Mouse (Mus musculus) liver, embryonic 12.5 days (tissue): ENCODE measurements around the gene Cers5. TPM values are rescaled to one million over a fixed set of nuclear protein-coding genes. Genes with fewer than 3 reads are reported as not detected.
"Not testable (repeated sequence)": the region's sequence is repeated elsewhere in the genome, so short reads cannot be mapped to it uniquely, and the experiment has no call there.

Experiments used
- ATAC-seq: fragments of 200-750 bp; cut with Nextera tagmentation; 2 replicates; pipeline ENCODE4 v1.8.0; 2017; ENCODE audit warnings: moderate number of reproducible peaks, mild to moderate bottlenecking, moderate library complexity
- H3K27ac ChIP-seq: fragments of 300-500 bp; sonication (generic); 2 replicates; pipeline ENCODE4 v1.5.1; 2016; ENCODE audit warnings: mild to moderate bottlenecking
- H3K27me3 ChIP-seq: fragments of 300-500 bp; sonication (generic); replicated peaks from 2 replicates; pipeline ENCODE4 v1.6.1; 2016; ENCODE audit warnings: mild to moderate bottlenecking, moderate library complexity
- H3K36me3 ChIP-seq: fragments of 300-500 bp; sonication (generic); 2 replicates; pipeline ENCODE4 v1.6.1; 2016; ENCODE audit warnings: mild to moderate bottlenecking, moderate library complexity
- H3K4me1 ChIP-seq: fragments of 300-500 bp; sonication (generic); 2 replicates; pipeline ENCODE4 v1.6.1; 2016
- H3K4me2 ChIP-seq: fragments of 300-500 bp; sonication (generic); 2 replicates; pipeline ENCODE4 v1.6.1; 2016; ENCODE audit warnings: mild to moderate bottlenecking, moderate library complexity
- H3K4me3 ChIP-seq: fragments of 300-500 bp; sonication (generic); 2 replicates; pipeline ENCODE4 v1.5.1; 2016; ENCODE audit warnings: mild to moderate bottlenecking, moderate library complexity
- H3K9ac ChIP-seq: fragments of 300-500 bp; sonication (generic); 2 replicates; pipeline ENCODE4 v1.6.1; 2016; ENCODE audit warnings: mild to moderate bottlenecking, moderate library complexity
- H3K9me3 ChIP-seq: fragments of 300-500 bp; sonication (generic); replicated peaks from 2 replicates; pipeline ENCODE4 v1.6.1; 2016; ENCODE audit warnings: mild to moderate bottlenecking, moderate library complexity
- WGBS: fragments of 180-500 bp; shearing (Covaris S2); methylation state at CpG from one replicate; pipeline ENCODE4 v1.1.7; 2016; ENCODE audit not compliant: insufficient replicate concordance; 5-methylcytosine and 5-hydroxymethylcytosine counted together
- polyA plus RNA-seq: library from polyadenylated mRNA; unstranded; fragments of >200 nt; fragmentation: Nextera tagmentation; extraction: Ambion mirVana; gene quantifications from 2 replicates; pipeline ENCODE4 v1.2.1, GENCODE M21; 2016

The Cers5 gene
- polyA plus RNA-seq, 1 experiment from 2014 or later, result 19.1 TPM

- no peak overlapping the region for H3K27ac ChIP-seq
These were observed 41.0 kb downstream of the Cers5 start for GRCm38 (mm10) chr15:99731678-99732077.

GRCm38 (mm10) chr15:99731167-99731566 lies 41.5 kb downstream of the Cers5 start:
- peaks cover 9% of the 10 kb centered on the region for H3K4me1 ChIP-seq
- WGBS, result 89% methylated on average over 2 of the region's 2 CpGs
- H3K4me2 ChIP-seq, result no peak overlapping the region
- no peak for ATAC-seq
- H3K9ac ChIP-seq, result no peak overlapping the region
- peaks cover 48% of the 10 kb centered on the region for H3K36me3 ChIP-seq
- H3K9me3 ChIP-seq, result 0 out of 2 replicates have a peak, but pooled peaks cover 5% of the 10 kb centered on the region
- H3K27me3 ChIP-seq, result no peaks in the 10 kb centered on the region
- H3K27ac ChIP-seq, result no peak overlapping the region
- H3K4me3 ChIP-seq, result no peak overlapping the region

More at GRCm38 (mm10) chr15:99731678-99732077, 41.0 kb downstream of the Cers5 start:
- Histone ChIP-seq H3K4me3 (no peak overlapping the region), H3K27me3 (no peaks in the 10 kb centered on the region), H3K9ac (no peak overlapping the region), H3K4me2 (no peak overlapping the region), H3K4me1 (peaks cover 4% of the 10 kb centered on the region), H3K36me3 (peaks cover 53% of the 10 kb centered on the region), H3K9me3 (0 out of 2 replicates have a peak, but pooled peaks cover 5% of the 10 kb centered on the region)
- ATAC-seq, result no peak
- WGBS, result 76% methylated on average over 3 of the region's 3 CpGs

GRCm38 (mm10) chr15:99729056-99729783 lies 43.5 kb downstream of the Cers5 start:
- WGBS, result 93% methylated on average over 3 of the region's 4 CpGs
- no peaks in the 10 kb centered on the region for H3K27me3 ChIP-seq
- peaks cover 32% of the 10 kb centered on the region for H3K36me3 ChIP-seq
- no peak for ATAC-seq
- H3K4me3 ChIP-seq, result no peak overlapping the region
- H3K4me2 ChIP-seq, result no peak overlapping the region
- no peak overlapping the region for H3K9ac ChIP-seq
- H3K9me3 ChIP-seq, result 0 out of 2 replicates have a peak, but pooled peaks cover 5% of the 10 kb centered on the region
- peaks cover 22% of the 10 kb centered on the region for H3K4me1 ChIP-seq
- H3K27ac ChIP-seq, result no peak overlapping the region

DNA sequence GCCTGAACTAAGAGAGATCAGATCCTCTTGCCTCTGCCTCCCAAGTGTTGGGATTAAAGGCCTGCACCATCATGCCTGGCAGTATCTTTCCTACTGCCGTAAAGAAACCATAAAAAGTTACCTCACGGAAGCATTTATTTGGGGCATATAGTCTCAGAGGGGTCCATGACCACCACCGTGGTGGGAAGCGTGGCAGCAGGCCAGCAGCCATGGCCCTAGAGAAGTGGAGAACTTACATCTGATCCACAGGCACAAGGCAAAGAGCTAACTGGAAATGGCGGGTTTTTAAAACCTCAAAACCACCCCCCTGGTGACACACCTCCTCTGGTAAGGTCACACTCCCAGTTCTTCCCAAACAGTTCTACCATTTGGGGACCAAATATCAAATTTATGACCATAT lies 44.5 kb downstream of the Cers5 start:
- Histone ChIP-seq H3K4me1 (peaks cover 32% of the 10 kb centered on the region), H3K4me3 (no peak overlapping the region), H3K36me3 (peaks cover 27% of the 10 kb centered on the region), H3K27me3 (0 out of 2 replicates have a peak, but pooled peaks cover 3% of the 10 kb centered on the region), H3K4me2 (no peak overlapping the region), H3K9ac (no peak overlapping the region), H3K9me3 (0 out of 2 replicates have a peak, but pooled peaks cover 5% of the 10 kb centered on the region), H3K27ac (no peak overlapping the region)
- WGBS, result 89% methylated on average over 5 of the region's 5 CpGs
- ATAC-seq, result no peak

DNA sequence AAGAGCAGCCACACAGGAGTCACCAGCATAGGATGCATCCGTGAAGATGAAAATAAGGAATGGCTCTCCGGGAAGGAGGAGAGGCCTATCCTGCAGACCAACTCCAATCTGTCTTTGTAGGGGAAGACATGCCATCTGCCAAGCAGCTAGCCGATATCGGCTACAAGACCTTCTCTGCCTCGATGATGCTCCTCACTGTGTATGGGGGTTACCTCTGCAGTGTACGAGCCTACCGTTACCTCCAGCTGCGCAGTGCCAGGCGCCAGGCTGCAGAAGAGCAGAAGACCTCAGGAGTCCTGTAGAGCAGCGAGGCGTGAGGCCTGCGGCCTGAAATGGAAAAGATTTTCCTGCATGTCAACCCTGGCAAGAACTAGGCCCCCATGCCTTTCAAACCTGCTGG lies 45.2 kb downstream of the Cers5 start:
- H3K36me3 ChIP-seq, result peaks cover 22% of the 10 kb centered on the region
- no peak overlapping the region for H3K4me2 ChIP-seq
- WGBS, result 89% methylated on average over 12 of the region's 12 CpGs
- 0 out of 2 replicates have a peak, but pooled peaks cover 3% of the 10 kb centered on the region for H3K27me3 ChIP-seq
- H3K4me1 ChIP-seq, result peaks cover 39% of the 10 kb centered on the region
- H3K4me3 ChIP-seq, result no peak overlapping the region
- H3K27ac ChIP-seq, result no peak overlapping the region
- no peak overlapping the region for H3K9ac ChIP-seq
- no peak for ATAC-seq
- 0 out of 2 replicates have a peak, but pooled peaks cover 5% of the 10 kb centered on the region for H3K9me3 ChIP-seq

DNA sequence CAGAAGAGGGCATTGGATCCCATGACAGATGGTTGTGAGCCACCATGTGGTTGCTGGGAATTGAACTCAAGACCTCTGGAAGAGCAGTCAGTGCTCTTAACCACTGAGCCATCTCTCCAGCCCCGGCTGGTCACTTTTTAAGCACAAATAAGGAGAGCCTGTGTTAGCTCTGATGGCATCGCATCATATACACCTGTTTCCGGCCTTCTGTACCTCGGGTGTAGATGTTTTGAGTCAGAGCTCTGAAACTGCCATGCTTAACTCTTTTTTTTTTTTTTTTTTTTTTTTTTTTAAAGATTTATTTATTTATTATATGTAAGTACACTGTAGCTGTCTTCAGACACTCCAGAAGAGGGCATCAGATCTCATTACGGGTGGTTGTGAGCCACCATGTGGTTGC lies 45.6 kb downstream of the Cers5 start:
- H3K9me3 ChIP-seq, H3K27ac ChIP-seq, H3K4me3 ChIP-seq, H3K9ac ChIP-seq, H3K27me3 ChIP-seq, ATAC-seq: not testable (repeated sequence)
- 83% methylated on average over 4 of the region's 5 CpGs for WGBS
- peaks cover 42% of the 10 kb centered on the region for H3K4me1 ChIP-seq
- H3K4me2 ChIP-seq, result peak overlapping the region; percentile 89
- H3K36me3 ChIP-seq, result peaks cover 22% of the 10 kb centered on the region

GRCm38 (mm10) chr15:99726549-99726948 lies 46.1 kb downstream of the Cers5 start:
- H3K9ac ChIP-seq, result peak overlapping the region; percentile 94
- no peak overlapping the region for H3K27ac ChIP-seq
- peak overlapping the region; percentile 89 for H3K4me2 ChIP-seq
- H3K27me3 ChIP-seq, result 0 out of 2 replicates have a peak, but pooled peaks cover 3% of the 10 kb centered on the region
- ATAC-seq, result no peak
- H3K36me3 ChIP-seq, result peaks cover 22% of the 10 kb centered on the region
- peaks cover 42% of the 10 kb centered on the region for H3K4me1 ChIP-seq
- H3K4me3 ChIP-seq, result peak overlapping the region; percentile 95
- H3K9me3 ChIP-seq, result 0 out of 2 replicates have a peak, but pooled peaks cover 5% of the 10 kb centered on the region
- WGBS, result 66% methylated on average over 2 of the region's 2 CpGs

DNA sequence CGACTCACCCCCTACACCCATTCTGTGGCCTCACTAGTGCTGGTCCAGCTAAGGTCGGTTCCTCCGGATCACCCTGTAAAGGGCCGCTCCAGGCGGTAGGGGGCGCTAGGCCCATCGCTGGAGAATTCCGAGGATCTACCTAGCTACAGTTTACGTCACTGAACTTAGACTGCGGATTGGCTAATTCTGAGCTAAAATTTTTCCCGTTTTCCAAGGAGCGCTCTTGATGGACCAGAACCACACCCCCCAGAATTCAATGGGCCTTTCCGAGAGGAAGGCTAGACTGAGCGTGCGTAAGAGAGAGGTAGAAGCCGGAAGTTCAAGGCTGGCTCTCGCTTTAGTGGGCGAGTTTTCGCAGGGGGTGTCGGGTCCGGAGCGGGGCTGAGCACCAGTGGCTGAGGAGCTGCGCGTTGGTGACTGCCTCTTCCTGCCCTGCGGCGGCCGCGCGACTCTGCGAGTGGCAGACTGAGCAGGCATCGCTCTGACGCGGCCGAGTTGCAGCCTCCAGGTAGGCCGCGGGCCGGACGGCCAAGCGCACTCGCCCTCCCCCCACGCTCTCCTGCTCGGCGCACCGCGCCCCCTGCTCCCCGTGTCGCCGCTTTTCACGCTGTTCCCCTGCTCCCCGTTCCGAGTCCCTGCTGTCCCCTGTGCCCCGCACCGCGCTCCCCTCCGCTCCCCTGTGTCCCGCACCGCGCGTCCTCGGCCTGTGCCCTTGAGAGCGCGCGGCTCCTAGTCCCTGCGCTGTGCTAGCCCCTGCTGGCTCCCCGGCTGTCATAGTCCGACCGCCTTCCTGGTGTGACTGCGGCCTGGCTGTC lies 47.1 kb downstream of the Cers5 start, which contains the start of gene Cox14:
TSS of gene Cox14 (plus strand) at position 278 of the 815 bp plus-strand sequence.
- Histone ChIP-seq H3K27me3 (0 out of 2 replicates have a peak, but pooled peaks cover 3% of the 10 kb centered on the region), H3K4me3 (peak within 1 kb of the TSS; percentile 95), H3K4me1 (peaks cover 42% of the 10 kb centered on the region), H3K27ac (peak within 1 kb of the TSS; percentile 89), H3K4me2 (peak within 1 kb of the TSS; percentile 89), H3K36me3 (peaks cover 25% of the 10 kb centered on the region), H3K9me3 (0 out of 2 replicates have a peak, but pooled peaks cover 5% of the 10 kb centered on the region), H3K9ac (peak within 1 kb of the TSS; percentile 94)
- ATAC-seq, result peak; percentile 91
- WGBS, result under 1% methylated on average over 68 of the region's 68 CpGs

DNA sequence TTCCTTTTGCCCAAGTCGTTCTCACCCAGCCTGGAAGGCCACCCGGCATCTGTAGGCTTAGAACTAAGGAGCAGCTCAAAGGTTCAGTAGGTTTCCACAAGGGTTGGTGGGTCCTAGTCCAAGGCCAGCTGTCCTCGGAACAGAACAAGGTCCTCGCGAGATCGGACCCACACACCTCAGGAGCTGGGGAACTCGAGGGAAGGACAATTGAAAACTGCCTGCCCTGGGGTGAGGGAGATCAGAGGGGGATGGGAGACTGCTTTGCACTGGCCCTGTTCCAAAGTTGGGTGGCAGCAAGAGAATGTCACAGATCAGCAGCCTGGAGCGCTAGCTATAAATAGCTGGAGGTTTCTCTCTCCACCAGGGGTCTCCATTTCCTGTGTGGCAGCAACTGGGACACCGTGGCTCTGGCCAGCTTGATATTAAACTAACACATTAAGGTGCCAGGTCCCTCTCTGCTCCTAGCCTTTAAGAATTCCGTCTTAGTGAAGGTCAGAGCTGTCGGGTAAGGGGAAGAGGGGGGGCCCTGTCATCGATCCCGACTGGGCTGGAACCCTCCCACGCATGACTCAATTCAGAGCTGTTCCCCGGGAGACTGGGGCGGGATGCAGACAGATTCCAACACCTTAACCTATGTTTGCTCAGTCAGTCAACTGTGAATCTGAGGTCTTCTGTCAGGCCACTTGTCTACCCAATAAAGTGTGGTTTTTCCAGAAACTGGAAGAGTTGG lies 48.2 kb downstream of the Cers5 start:
- peaks cover 27% of the 10 kb centered on the region for H3K36me3 ChIP-seq
- H3K4me1 ChIP-seq, result peaks cover 42% of the 10 kb centered on the region
- H3K9ac ChIP-seq, result peak overlapping the region; percentile 45
- peak overlapping the region; percentile 89 for H3K27ac ChIP-seq
- ATAC-seq, result no peak
- H3K4me2 ChIP-seq, result peak overlapping the region; percentile 89
- 0 out of 2 replicates have a peak, but pooled peaks cover 3% of the 10 kb centered on the region for H3K27me3 ChIP-seq
- peak overlapping the region; percentile 95 for H3K4me3 ChIP-seq
- H3K9me3 ChIP-seq, result 0 out of 2 replicates have a peak, but pooled peaks cover 5% of the 10 kb centered on the region
- 16% methylated on average over 16 of the region's 16 CpGs for WGBS

GRCm38 (mm10) chr15:99723515-99724291 lies 49.0 kb downstream of the Cers5 start:
- Histone ChIP-seq H3K4me2 (peak overlapping the region; percentile 89), H3K9me3 (0 out of 2 replicates have a peak, but pooled peaks cover under 1% of the 10 kb centered on the region), H3K4me1 (peaks cover 42% of the 10 kb centered on the region), H3K9ac (peak overlapping the region; percentile 45; the same call in 1 of the 2 replicates), H3K4me3 (0 out of 2 replicates have a peak overlapping the region, but pooled peaks have one; percentile 95), H3K36me3 (peaks cover 19% of the 10 kb centered on the region), H3K27me3 (0 out of 2 replicates have a peak, but pooled peaks cover 3% of the 10 kb centered on the region), H3K27ac (peak overlapping the region; percentile 89)
- no peak for ATAC-seq
- 28% methylated on average over 11 of the region's 11 CpGs for WGBS
